8 mouse cellular contexts compared by ENCODE assay signal in genomic region chr9:64638250-64638649, GRCm38 (mm10).
A peak's percentile ranks its signal among the peaks of the same experiment; 100 is the strongest.
DNase-seq lines count a peak whose midpoint lies in the region; ATAC-seq and TF ChIP-seq lines count a peak whose summit lies in the region.

No protein-coding gene starts in this region.

- no peaks in the 10 kb centered on the region for H3K27me3 ChIP-seq in heart, adult 2 months (ENCODE audit: control insufficient read depth, insufficient read depth, low read length)
- H3K27me3 ChIP-seq in liver, postnatal 0 days (ENCODE audit: insufficient read depth, low read length), result 0 out of 2 replicates have a peak, but pooled peaks cover 6% of the 10 kb centered on the region

- 5% methylated on average over 22 of the region's 22 CpGs for WGBS in heart, adult 2 months
- 3% methylated on average over 22 of the region's 22 CpGs for WGBS in liver, postnatal 0 days (ENCODE audit: insufficient replicate concordance)

- H3K4me3 ChIP-seq in left cerebral cortex, adult 2 months, result no peak overlapping the region
- no peak overlapping the region for H3K4me3 ChIP-seq in heart, adult 2 months
- H3K4me3 ChIP-seq in liver, postnatal 0 days (ENCODE audit: low read depth, low read length), result 0 out of 2 replicates have a peak overlapping the region, but pooled peaks have one; percentile 17

- intact Hi-C loops in left cerebral cortex, postnatal 4 days (cut with DNase I), result no loop called here
- intact Hi-C loops in left cerebral cortex, adult 2 months (cut with DNase I), result no loop called here
- intact Hi-C loops in heart, adult 2 months (cut with DNase I), result loop anchor here (2.0 kb wide), 1 partner anchor 287 kb away; no protein-coding TSS in a partner anchor

- no peak for TF ChIP-seq EP300 in heart, adult 2 months (IDR thresholded peaks at IDR 0.05; ENCODE audit: insufficient read depth, low read depth, low read length)
- TF ChIP-seq EP300 in liver, postnatal 0 days (IDR thresholded peaks at IDR 0.05; ENCODE audit: low read depth), result no peak

- TF ChIP-seq CTCF in left cerebral cortex, adult 2 months (IDR thresholded peaks at IDR 0.05), result no peak
- no peak for TF ChIP-seq CTCF in heart, adult 2 months (IDR thresholded peaks at IDR 0.05)
- no peak for TF ChIP-seq CTCF in liver, postnatal 0 days (IDR thresholded peaks at IDR 0.05; ENCODE audit: low read depth)

- TF ChIP-seq POLR2A in heart, adult 2 months (IDR thresholded peaks at IDR 0.05; ENCODE audit: insufficient read depth, low read depth, low read length), result no peak

- no peaks in the 10 kb centered on the region for H3K36me3 ChIP-seq in heart, adult 2 months (ENCODE audit: control insufficient read depth, insufficient read depth, low read length)
- no peaks in the 10 kb centered on the region for H3K36me3 ChIP-seq in liver, postnatal 0 days (replicated peaks; ENCODE audit: insufficient read depth, low read length)

- H3K9me3 ChIP-seq in liver, postnatal 0 days (ENCODE audit: low read length), result no peaks in the 10 kb centered on the region

- no peaks in the 10 kb centered on the region for H3K4me1 ChIP-seq in heart, adult 2 months (ENCODE audit: control insufficient read depth, insufficient read depth, low read length)
- H3K4me1 ChIP-seq in liver, postnatal 0 days (ENCODE audit: insufficient read depth), result peaks cover 4% of the 10 kb centered on the region

- peak; percentile 61 for DNase-seq in left cerebral cortex, postnatal 4 days
- DNase-seq in left cerebral cortex, adult 2 months (ENCODE audit: extremely low spot score in 1 of 2, low spot score in 2 of 2), result no peak
- DNase-seq in c-Kit-positive CD71-positive TER-119-negative erythroid progenitor cells, embryonic 14.5 days (ENCODE audit: low read depth), result peak; percentile 28
- DNase-seq in heart, adult 2 months, result peak; percentile 40 to 49
- peak; percentile 31 for DNase-seq in kidney, adult 18-20 months
- DNase-seq in liver, postnatal 0 days, result peak; percentile 62
- peak; percentile 25 for DNase-seq in skeletal muscle tissue, adult 2 months (ENCODE audit: low read depth, low spot score)
- DNase-seq in thymus, postnatal 10 days (ENCODE audit: low spot score in 2 of 2), result no peak

- H3K9ac ChIP-seq in heart, adult 2 months (ENCODE audit: low read depth, low read length), result no peak overlapping the region
- H3K9ac ChIP-seq in liver, postnatal 0 days (replicated peaks), result no peak overlapping the region

- no peak for ATAC-seq in liver, postnatal 0 days

- peak overlapping the region; percentile 58 for H3K4me2 ChIP-seq in liver, postnatal 0 days (ENCODE audit: low read depth, low read length)

- no peaks in the 10 kb centered on the region for H3K79me2 ChIP-seq in heart, adult 2 months (replicated peaks; ENCODE audit: control insufficient read depth, insufficient read depth, low read length)

- no peak overlapping the region for H3K27ac ChIP-seq in left cerebral cortex, adult 2 months
- no peak overlapping the region for H3K27ac ChIP-seq in heart, adult 2 months
- no peak overlapping the region for H3K27ac ChIP-seq in liver, postnatal 0 days (ENCODE audit: low read depth)

Comparison
In these comparisons a context has a peak if more than half of its experiments do, and no peak if none do; other contexts are left out.
1. DNase-seq: peak in left cerebral cortex, postnatal 4 days (single experiment), c-Kit-positive CD71-positive TER-119-negative erythroid progenitor cells, embryonic 14.5 days (single experiment), heart, adult 2 months (2 of 2), kidney, adult 18-20 months (single experiment), liver, postnatal 0 days (single experiment) and skeletal muscle tissue, adult 2 months (single experiment); none in left cerebral cortex, adult 2 months (0 of 2) and thymus, postnatal 10 days (0 of 2).